Mouse (Mus musculus): ENCODE measurements around the gene Grip1.
A peak's percentile ranks its signal among the peaks of the same experiment; 100 is the strongest.

Gene Grip1

DNA sequence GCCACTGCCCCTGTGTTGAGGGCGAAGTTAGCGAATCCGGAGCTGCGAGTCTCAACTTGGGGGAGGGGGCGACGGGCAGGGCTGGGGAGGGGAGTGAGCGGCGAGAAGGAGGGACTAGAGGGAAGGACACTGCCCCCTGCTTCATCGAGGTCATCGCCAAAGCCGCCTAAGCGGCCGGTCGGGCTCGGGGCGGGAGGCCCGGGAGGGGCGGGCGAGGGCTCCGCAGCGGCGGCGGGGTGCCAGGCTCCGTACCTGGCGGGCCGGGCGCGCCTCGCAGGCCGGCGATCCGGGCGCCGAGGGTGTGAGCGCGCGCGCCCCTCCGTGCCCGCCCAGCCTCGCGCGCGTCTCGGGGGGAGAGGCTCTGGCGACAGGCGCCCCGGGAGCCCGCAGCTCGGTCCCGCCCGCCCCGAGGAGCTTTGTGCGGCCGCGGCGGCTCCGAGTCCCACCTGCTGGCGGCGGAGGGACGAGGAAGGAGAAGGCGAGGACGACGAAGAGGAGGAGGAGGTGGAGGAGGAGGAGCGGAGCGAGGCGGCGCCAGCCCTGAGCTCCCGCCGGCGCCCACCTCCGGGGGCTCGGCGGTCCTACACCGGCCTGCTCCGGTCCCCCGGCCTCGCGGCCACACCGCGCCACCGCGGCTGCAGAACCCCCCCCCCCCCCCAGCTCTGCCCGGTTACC, at the start of gene Grip1:
TSS of gene Grip1 (plus strand) at position 400 of the 675 bp plus-strand sequence.
- no peak for DNase-seq (ENCODE audit: low spot score)

- no peak for DNase-seq (ENCODE audit: low spot score)
These were observed 48.5 kb upstream of the Grip1 start for GRCm38 (mm10) chr10:119405103-119405502.

- no peak for DNase-seq (ENCODE audit: low spot score)
These were observed 48.0 kb upstream of the Grip1 start for GRCm38 (mm10) chr10:119405612-119406011.

- DNase-seq (ENCODE audit: low spot score): no peak
These were observed 45.3 kb upstream of the Grip1 start for GRCm38 (mm10) chr10:119408327-119408726.

DNA sequence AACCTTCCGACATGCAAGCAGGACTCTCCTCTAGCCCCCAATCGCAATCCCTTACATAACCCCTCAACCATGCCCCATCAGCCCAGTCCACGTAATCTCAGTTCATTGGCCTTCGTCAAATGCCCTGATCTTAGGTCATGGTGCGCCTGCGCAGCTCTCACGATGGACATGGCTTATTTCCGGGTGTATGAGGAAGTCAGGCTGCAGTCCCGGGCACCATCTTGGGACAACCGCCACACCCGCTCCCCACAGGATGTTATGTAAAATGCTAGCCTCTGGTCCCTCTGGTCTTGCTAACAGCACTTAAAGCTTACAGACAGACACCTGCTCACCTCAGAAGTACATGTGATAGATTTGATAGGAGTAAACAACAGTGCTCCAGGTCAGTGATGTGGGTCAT, 40.4 kb upstream of the Grip1 start:
- no peak for DNase-seq (ENCODE audit: low spot score)

GRCm38 (mm10) chr10:119415106-119415505, 38.5 kb upstream of the Grip1 start:
- DNase-seq (ENCODE audit: low spot score): no peak

GRCm38 (mm10) chr10:119421418-119421817, 32.2 kb upstream of the Grip1 start:
- no peak for DNase-seq (ENCODE audit: low spot score)

GRCm38 (mm10) chr10:119423821-119424534, 29.7 kb upstream of the Grip1 start:
- no peak for DNase-seq (ENCODE audit: low spot score)

- DNase-seq (ENCODE audit: low spot score): no peak
These were observed 26.0 kb upstream of the Grip1 start for GRCm38 (mm10) chr10:119427653-119428052.

- no peak for DNase-seq (ENCODE audit: low spot score)
These were observed 25.5 kb upstream of the Grip1 start for GRCm38 (mm10) chr10:119428106-119428505.

- DNase-seq (ENCODE audit: low spot score): no peak
These were observed 23.4 kb upstream of the Grip1 start for GRCm38 (mm10) chr10:119430240-119430639.

- no peak for DNase-seq (ENCODE audit: low spot score)
These were observed 21.8 kb upstream of the Grip1 start for GRCm38 (mm10) chr10:119431801-119432200.

DNA sequence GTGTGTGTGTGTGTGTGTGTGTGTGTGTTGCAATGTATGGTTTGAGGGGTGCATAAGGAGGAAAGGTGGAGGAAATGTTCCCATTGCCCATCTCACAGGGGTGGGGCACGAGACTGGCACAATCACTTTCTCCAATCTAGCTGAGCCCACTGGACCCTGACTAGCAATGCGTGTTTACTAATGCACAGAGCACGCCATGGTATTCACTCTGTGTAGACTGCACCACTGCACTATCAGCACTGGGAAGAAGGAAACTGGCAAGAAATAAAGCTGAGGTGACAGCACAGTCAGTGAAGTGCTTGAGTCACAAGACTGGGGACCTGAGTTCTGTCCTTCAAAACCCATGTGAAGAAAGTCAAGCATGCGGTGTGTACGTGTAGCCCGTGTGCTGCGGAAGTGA, 17.8 kb upstream of the Grip1 start:
- DNase-seq (ENCODE audit: low spot score): no peak

DNA sequence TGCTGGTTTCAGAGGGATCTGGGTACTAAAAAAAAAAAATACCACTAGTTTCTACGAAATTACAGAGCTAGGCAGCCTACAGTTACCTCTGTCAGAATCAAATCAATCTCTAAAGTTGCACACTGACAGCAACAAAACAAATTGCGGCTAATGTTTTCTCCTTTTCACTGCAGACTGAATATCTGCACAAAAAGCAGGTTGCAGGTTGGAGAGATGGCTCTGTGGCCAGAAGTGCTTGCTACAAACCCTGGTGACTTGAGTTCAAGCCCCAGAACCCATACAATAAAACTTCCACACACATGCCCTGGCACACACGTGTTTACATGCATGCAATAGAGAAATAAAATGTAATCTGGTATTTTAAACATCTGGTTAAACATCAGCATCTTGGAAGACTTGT, 16.3 kb upstream of the Grip1 start:
- DNase-seq (ENCODE audit: low spot score): no peak

- no peak for DNase-seq (ENCODE audit: low spot score)
These were observed 11.9 kb upstream of the Grip1 start for GRCm38 (mm10) chr10:119441743-119442142.

DNA sequence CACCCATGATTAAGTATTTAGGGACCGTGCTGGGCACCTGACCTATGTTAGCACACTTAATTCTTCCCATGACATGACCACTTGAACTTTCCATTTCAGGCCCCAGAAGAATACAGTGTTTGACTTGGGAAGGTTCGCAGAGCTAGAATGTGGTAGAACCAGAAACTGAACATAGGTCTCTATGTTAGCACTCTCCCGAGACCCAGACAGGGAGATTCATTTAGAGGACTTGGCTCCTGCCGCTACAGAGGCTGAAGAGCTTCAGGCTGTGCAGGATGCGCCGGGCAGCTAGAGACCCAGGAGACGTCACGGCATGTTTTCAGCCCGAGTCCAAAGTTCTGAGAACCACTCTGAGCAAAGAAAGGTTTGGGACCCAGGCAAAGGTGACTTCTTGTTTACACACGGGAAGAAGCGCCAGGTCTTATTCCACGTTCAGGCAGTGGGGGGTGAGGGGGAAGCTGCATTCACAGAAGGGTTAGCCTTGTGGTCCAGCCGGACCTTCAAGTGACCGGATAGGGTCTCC, 6.2 kb upstream of the Grip1 start:
- no peak for DNase-seq (ENCODE audit: low spot score)

GRCm38 (mm10) chr10:119447930-119448329, 5.7 kb upstream of the Grip1 start:
- DNase-seq (ENCODE audit: low spot score): no peak

- no peak for DNase-seq (ENCODE audit: low spot score)
These were observed 932 bp upstream of the Grip1 start for GRCm38 (mm10) chr10:119452698-119453097.

DNA sequence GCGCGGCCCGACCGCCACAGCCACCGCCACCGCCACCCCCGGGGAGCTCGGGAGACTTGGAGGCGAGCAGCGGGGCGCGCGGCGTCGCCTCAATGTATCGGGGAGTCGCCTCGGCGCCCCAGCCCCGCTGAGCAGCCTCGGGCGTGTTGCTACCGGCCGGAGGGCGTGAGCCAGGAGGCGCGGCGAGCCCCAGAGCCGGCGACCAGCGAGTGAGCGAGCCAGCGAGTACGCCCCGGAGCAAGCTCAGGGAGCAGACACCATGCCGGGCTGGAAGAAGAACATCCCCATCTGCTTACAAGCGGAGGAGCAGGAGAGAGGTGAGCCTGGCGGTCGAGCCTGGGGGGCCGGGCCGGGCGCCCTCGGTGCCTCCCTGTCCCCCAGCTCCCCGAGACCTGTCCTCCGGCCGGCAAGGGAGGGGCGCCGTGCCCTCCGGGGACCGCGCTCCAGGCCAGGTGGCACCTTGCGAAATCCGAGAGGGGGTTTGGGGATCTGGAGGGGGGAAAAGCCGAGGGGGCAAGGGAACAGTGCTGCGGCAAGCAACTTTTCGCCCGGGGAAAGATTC, 557 bp downstream of the Grip1 start:
- peak; percentile 31 for DNase-seq (ENCODE audit: low spot score)

DNA sequence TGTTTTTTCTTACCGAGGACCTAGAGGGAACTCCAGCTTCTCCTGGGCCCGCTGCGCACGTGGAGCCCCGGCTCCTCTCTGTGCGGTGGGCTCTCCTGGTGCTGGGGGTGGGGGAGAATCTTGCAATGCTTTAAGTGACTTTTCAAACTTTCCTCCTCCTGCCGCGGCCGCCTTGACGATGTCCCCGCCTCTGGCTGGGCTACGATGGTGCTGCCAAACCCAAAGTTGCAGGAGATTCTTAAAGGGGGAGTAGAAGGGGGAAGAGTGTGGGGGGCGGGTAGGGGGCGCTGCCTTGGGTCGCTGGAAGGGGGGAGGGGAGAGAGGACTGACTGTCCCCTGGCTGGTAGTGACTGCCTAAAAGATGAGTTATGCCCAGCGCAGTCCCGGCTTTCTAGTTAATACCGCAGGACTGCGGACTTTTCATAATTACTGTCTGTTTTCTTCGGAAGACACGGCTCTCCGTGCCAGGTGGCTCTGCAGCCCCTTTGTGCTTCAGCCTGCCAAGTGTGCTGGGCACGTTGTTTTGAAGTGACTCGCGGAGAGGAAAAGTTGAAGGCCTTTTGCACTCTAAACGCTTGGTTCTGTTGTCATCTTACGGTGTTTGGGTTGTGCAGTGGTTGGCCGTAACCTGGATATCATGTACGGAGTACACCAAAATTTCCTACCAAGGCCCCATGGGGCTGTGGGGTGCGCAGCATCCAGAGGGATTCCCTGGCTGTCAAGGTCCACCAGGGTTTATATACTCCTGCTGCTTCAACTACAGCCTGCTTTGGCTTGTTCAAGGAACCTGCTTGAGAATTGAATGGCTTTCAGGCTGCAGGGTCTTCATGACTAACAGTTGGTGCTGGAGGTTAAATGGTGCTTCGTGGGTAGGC, 1.3 kb downstream of the Grip1 start:
- no peak for DNase-seq (ENCODE audit: low spot score)

GRCm38 (mm10) chr10:119455543-119455940, 1.9 kb downstream of the Grip1 start:
- no peak for DNase-seq (ENCODE audit: low spot score)

- DNase-seq (ENCODE audit: low spot score): no peak
These were observed 3.5 kb downstream of the Grip1 start for GRCm38 (mm10) chr10:119457121-119457520.

All from ovary, postnatal 14 days (tissue).